Mouse (Mus musculus): ENCODE results near the gene Marveld2.
A peak's percentile ranks its signal among the peaks of the same experiment; 100 is the strongest.

Marveld2 gene

DNA sequence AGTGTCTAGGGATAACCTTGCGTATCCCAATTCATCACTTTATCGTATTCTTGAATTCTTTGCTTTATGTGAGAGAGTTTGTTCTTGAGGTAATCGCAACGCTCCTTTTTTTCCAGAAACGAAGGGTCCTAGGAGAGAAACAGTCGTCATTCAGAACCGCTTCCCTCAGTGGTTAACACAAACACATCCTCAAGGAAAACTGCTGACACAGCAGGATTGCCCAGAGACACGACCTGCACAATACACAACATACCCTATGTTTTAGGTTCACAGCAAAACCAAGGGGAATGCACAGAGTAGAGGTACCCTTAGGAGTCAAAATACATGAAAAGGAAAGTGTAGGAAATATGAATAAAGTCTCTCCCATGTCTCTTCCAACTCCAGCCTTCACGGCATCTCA is 19.5 kb downstream of the Marveld2 start:
- DNase-seq = no peak

DNA sequence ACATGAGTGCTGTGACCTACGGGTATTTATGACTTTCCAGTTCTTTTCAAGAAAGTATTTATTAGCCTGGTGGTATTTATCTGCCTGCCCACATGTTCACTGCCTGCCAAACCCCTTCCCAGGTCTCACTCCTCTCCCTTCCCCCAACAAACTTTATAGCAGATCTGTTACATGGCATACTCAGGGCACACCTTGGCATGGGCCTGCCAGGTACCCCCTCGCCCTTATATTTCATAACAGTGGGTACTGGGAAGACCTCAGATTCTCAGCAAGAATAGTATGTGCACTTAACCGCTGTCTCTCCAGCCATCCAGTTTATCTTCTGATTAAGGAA is 21.3 kb downstream of the Marveld2 start:
- no peak for DNase-seq

DNA sequence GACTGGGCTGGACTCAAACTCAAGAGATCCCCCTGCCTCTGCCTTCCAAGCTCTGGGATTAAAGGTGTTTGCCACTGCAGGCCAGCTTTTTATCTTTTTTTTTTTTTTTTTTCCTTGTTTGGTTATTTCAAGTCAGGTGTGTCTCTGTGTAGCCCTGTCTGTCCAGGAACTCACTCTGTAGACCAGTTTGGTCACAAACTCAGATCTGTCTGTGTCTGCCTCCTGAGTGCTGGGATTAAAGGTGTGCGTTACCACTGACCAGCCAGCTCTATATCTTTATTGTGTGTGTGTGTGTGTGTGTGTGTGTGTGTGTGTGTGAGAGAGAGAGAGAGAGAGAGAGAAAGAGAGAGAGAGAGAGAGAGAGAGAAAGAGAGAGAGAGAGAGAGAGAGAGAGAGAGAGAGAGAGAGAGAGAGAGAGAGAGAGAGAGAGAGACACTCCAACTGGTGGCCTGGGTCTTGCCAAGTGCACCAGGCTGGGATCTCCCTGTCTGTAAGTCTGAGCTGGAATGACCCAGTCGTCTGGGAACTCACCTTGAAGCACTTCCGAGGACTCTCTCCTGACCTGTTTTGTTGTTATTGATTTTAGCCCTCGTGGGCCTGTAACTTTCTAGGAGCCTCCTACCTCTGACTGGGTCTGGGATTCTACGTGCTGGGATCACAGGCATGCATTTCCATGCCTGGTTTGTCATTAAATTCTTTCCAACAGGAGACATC is 21.8 kb downstream of the Marveld2 start:
- DNase-seq = no peak

DNA sequence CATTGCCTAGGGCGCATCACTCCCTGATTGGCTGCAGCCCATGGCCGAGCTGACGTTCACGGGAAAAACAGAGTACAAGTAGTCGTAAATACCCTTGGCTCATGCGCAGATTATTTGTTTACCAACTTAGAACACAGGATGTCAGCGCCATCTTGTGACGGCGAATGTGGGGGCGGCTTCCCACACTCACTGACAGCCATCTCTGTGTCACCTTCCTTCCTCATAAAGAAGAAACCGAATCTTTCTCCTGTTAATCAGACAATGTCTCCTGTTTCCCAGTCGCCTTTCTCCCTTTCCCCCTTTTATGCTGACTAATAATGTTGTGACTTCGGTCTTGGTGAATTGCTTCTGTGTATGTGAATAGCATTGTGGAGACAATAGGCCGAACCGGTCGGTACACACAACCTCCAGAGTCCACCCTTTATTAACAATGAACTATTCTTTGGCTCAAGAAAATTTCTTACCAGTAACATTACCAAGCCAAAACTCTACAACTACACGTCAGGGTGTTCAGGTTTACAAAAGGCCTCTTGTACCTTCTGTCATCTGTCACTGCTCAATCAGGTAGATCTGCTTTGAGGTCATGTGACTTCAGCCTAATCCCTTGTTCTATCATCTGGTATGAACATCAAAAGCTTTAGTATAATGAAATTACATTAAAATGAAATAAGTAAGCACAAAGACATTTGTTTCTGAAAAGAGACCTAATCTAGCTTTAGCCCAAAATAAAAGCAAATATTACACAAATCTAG is 22.6 kb downstream of the Marveld2 start:
- DNase-seq = peak in 1 of 2 experiments; percentile 62

DNA sequence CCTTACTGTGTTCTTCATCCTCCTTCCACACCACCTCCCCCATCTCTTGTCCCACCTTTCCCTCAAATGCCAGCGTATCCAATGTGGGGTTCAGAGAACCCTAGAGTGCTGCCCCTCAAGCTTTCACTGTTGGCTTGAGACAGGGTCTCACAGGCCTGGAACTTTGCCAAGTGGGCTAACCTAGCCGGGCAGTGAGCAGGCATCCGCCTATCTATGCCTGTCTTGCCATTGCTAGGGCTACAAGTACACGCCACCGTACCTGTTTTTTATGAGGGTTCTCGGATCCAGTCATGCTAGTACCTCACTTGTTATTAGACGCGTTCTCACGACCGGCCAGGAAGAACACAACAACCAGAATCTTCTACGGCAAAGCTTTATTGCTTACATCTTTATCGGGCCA is 28.1 kb downstream of the Marveld2 start:
- no peak for DNase-seq

DNA sequence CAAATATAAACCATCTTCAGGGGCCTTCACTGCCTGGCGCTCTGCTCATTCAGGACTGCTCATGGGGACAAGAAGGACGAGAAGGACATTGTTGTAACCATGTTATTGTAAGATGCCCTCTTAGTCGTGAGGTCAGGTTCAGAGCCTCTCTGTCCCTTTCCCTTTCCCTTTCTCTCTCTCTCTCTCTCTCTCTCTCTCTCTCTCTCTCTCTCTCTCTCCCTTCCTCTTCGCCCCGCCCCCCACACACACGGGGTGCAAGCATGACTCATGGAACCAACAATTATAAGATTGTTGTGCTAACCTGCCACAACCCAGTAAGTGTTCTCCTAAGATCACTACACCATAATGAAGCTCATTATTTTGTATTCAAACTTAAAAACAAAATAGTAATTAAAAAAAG is 34.6 kb downstream of the Marveld2 start:
- no peak for DNase-seq

DNA sequence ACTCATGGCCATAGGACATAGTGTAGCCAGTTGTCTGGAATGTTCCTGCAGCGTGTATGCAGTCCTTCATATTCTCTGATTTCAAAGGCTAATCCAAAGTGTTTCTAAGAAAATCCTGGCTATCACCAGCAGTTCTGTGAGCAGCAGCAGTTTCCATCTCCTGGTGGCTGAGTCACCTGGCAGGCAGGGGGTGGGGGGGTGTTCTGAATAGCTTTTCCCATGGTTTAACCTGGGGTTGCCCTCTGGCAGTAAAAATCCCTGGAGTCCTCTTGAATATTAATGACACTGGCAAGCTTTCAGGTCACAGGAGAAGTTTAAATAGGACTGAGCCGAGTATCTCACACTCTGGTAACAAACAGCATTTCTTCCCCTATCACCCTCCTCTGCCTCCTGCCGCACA is 35.1 kb downstream of the Marveld2 start:
- peak in 1 of 2 experiments; percentile 34 for DNase-seq

DNA sequence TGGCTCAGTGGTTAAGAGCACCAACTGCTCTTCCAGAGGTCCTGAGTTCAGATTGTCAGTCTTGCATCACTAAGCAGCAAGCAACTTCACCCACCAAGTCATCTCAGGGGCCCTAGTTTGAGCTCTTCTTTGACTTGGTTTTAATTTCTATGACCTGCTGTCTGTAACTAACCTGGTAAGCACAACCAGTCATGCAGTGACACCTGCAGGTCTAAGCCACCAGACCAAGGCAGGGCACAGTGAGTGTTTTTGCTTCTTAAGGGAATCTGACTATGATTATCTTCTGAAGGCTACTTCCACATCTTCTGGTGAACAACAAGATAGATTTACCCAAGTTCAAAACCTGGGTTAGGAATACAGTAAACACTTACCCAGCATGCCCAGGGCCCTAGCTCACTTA is 36.8 kb downstream of the Marveld2 start:
- DNase-seq = no peak

DNA sequence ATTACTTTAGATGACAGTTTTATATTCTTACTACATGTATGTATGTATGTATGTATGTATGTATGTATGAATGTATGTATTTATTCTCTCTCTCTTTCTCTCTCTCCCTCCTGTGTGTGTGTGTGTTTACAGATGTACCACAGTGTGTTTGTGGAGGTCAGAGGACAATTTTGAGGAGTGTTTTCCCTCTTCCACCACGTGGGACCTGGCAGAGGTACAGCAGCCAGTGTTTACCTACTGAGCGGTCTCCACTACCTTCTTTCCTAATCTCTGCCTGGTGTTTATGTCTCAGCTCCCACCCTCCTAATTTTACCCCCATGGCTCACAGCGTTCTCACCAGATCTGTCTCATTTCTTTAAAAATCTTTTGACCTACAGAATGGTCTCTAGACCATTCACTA is 37.6 kb downstream of the Marveld2 start:
- DNase-seq = no peak

DNA sequence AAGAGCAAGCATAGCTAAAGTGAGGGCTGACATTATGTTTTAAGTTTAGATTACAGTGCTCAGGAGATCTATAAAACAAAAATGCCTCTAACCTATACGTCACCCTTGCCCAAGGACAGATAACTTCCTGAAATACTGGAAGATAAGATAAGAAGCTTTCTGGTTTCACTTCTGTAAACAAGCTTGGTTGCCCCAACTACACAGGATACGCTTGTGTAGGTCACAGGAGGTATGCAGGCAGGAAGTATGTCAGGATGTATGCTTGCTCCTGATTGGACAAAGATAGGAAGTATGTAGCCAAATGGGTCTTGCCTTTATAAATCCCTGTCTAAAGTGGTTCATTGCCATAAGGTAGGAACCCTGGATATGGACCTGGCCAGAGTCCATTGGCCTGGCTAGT is 40.8 kb downstream of the Marveld2 start:
- DNase-seq = no peak

DNA sequence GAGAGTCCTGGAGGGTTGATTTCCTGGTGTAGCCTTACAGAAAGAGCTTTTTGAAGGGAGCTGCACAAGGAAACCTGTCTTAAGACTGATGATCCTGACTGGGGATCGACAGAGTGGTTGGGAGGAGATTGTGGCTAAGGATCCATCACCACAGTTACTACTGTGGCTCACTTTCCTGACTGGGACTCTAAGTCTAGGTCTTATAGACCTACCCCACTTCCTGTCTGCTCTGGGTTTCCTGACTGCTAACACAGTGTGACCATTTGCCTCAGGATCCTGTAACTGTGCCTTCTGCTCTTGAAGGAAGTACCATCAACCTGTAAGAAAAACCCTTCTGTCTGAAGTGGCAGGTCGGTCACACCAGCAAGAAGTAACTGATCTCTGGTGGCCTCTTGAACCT is 46.1 kb downstream of the Marveld2 start:
- no peak for DNase-seq

DNA sequence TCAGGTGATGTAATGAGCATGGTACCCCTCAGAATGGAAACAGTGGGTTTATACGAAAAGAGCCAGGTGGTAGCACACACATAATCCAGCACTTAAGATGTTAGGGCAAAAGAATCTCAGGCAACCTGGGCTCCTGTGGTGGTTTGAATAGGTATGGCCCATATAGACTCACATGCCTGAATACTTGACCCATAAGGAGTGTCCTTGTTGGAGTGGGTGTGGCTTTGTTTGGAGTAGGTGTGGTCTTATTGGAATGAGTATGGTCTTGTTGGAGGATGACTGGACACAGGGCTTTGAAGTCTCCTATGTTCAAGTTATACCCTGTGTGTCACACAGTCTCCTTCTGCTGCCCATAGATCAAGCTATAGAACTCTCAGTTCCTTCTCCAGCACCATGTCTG is 48.4 kb downstream of the Marveld2 start:
- DNase-seq = no peak

DNA sequence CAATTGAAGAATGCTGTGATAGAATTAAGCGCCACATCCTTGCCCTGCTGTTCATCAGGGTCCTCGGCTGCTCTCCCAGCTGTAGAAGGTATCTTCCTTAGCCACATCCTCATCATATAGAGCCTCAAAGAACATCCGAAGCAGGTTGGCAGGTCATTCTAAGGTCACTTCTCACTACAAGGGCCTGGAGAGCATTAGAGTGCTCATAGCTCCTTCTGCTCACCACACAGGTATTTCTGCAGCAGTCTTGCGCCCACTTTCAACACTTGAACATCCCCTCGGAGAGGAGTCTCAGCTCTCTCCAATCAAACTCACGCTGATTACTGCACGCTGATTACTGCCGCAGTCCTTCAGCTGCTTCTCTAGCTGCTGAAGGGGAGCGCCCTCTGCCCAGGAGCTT is 57.3 kb downstream of the Marveld2 start:
- DNase-seq = no peak

DNA sequence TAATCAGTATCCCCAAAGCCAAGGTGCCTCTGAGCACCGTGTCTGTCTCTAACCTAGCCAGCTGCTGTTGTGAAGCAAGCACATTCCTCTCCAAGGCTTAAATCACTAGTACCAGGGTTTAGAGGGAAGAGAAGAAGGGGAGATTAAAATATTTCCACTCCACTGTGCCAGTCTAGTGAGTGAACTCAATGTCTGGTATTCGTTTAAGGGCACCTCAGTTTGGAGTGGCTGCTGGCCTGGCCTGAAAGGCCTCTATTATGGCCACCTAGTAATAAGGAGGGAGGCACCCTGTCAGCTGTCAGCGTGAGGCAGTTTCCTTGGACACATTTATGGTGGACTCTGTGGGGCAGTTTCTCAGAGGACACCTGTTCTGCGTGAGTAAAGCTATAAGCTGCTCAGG is 59.8 kb downstream of the Marveld2 start:
- peak; percentile 32 to 55 for DNase-seq

DNA sequence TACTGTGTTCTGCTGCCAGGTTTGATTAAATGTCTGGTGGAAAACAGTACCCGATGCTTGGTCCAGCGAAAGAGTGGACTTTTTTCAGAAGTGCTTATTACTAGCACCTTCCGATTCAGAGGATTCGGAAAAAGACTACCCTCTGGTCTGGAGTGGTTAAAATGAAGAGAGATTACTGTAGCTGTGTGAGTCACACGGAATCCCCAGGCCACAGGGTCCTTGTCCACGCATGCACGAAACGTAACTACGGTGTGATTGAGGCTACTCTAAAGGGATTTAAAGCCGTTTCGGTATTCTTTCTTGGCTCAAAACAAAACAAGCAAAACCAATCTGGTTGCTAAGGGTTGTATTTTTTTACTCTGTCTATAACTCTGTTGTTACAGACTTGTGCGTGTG is 63.7 kb downstream of the Marveld2 start:
- DNase-seq = no peak

DNA sequence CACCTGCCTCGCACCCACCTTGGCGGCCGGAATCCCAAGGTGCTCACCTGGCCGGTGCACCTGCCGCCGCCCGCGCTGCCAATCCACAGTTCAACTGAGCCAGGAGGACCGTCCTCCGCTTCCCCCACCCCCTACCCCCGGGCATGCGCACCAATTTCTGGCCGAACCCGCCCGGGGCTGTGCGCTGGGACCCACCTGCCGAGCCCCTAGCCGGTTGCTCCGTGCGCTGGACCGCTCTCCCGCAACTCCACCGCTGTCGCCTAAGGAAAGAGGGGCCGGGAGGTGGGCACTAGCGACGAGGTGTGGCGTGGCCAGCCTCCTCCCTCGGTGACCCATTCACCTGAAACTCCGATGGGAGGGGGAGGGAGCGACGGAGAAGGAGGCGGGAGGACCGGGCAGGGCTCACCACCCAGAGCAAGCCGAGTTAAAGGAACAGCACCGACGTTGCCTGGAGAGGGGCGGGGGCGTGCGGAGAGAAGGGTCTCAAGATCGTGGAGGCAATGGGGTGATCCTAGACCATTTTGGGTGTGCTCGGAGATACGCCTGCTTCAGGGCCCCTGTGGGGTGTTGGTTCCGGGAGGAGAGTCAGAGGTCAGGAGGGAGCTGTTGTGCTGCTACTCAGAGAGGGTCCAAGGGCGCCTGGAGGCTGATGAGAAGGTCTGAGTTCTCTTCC is 64.3 kb downstream of the Marveld2 start, which contains the start of gene Ocln:
Gene Ocln, minus strand, starts transcription at position 350 of the 673 bp plus-strand sequence.
- peak; percentile 84 to 89 for DNase-seq

DNA sequence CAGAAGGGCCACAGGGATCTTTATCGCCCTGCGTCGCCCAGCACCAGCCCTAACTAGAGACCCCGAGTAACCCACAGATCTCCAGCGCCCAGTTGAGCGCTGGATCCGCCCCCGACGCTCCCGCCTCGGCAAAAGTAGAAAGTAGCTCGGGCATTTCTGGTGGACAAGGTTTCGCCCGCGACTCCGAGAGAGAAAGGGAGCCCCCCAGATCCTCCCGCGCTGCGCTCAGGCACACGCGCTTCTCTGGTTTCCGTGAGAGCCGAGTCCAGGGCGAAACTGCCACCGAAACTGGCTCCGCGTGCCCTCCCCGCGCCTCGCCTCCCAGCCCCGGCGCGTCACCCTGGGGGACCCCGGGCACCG is 64.8 kb downstream of the Marveld2 start:
- DNase-seq = no peak

DNA sequence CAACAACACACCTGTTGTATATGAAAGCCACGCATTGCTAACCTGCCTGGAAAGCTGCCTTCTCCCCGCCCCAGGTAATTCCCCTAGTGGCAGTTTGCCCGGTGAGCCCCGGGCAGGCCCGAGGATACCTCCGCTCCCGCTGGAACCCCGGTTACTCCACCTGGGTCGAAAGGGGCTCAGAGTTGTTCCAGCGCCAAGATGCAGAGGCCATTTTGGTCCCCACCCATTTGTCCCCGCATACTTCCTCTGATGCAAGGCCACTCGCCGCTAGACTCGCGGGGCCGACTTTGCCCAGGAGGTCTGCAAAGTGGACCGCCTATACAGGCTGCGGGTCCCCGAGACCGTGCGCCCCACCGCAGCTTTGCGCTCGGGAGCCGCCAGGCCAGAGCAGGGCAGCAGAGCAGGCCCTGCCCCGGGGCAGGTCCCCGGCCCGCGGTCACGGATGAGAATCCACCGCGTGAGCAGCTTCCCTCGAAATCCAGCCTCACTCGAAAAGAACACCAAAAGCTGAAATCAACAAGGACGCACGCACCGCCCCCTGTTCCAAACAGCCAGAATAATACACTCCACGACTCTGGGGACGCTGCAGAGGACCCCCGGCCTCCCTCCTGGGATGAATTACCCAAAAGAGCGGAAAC is 65.3 kb downstream of the Marveld2 start:
- peak; percentile 48 to 61 for DNase-seq

DNA sequence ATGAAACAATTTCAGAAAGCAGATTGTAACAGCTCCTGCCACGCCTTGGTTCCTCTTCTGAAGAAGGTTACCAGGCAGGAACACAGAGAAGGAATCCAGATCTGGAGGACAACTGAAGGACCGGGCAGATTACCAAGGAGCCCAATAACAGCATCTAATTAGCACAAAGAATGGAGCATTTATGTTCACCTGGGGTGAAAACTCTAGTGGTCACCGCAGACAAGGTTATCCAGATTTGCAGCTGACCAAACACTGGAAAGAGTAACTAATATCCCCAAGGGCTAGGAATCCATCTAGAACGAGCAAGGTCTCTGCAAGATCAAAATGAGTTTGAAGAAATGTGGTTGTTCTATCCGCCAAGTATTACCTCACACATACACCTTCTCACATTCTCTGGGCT is 69.5 kb downstream of the Marveld2 start:
- no peak for DNase-seq

Measured in lung, adult 18-20 months (tissue).